Mouse (Mus musculus): ENCODE measurements at regions not wholly inside any gene's neighbourhood (a gene's known extent, or its start where the extent isn't known, plus 50 kb on each side); places are given as distances from the start of the nearest gene placed in this dataset.
A peak's percentile ranks its signal among the peaks of the same experiment; 100 is the strongest.

GRCm38 (mm10) chr4:142500541-142500940, 261.3 kb upstream of the Kazn start:
- TF ChIP-seq CTCF (IDR thresholded peaks at IDR 0.05) = no peak
- no peak overlapping the region for H3K27ac ChIP-seq
- intact Hi-C loops (cut with DNase I) = no loop called here
- H3K4me3 ChIP-seq = no peak overlapping the region
- no peak for DNase-seq (ENCODE audit: extremely low spot score in 1 of 2, low spot score in 2 of 2)

DNA sequence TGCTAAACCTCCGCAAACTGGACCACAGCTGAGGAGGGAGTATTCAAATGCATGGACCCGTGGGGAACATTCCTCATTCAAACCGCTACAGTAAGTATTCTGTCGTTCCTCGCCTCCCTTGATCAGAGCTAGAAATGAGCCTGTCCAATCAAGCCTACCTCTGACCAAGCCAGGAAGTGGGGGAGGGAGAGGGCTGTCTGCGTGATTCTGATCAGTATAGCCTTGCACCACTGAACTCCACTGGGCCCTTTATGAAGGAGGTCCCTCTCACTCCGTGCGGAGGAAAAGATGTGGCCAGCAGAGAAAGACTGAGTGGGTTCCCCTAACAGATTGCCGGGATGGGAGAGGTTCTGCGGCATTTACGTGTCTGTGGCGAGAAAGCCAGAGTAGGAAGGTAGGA, 257.4 kb upstream of the Kazn start:
- no peak overlapping the region for H3K4me3 ChIP-seq
- H3K27ac ChIP-seq = no peak overlapping the region
- no peak for TF ChIP-seq CTCF (IDR thresholded peaks at IDR 0.05)
- intact Hi-C loops (cut with DNase I) = no loop called here
- no peak for DNase-seq (ENCODE audit: extremely low spot score in 1 of 2, low spot score in 2 of 2)

DNA sequence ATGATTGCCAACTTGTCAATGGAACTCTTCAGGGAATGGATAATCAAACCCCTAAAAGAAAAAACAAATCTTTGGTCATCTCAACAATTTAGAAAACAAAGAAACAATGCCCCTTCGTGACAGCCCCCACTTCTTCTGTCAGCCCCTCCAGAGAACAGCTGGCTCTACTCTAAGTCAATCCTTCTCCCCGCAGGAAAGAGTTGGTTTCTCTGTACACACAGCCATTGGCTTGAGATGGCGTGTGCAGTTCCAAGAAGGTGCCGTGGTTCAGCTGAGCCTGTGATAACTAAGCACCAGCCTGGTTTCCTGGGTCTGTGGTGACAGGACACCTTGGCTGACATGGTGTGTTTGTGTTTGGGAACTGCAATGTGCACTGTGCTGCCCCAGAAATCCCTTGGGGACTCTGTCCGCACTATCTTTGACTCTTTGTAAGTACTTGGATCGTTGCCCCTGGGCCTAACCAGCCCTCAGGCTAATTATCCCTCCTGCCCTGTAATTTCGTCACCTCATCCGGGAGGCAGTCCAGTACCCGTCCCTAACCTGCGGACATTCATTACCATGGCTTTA, 253.8 kb upstream of the Kazn start:
- no peak for TF ChIP-seq CTCF (IDR thresholded peaks at IDR 0.05)
- no peak for DNase-seq (ENCODE audit: extremely low spot score in 1 of 2, low spot score in 2 of 2)
- no peak overlapping the region for H3K4me3 ChIP-seq
- no peak overlapping the region for H3K27ac ChIP-seq
- intact Hi-C loops (cut with DNase I) = no loop called here

GRCm38 (mm10) chr4:142485784-142486423, 246.7 kb upstream of the Kazn start:
- TF ChIP-seq CTCF (IDR thresholded peaks at IDR 0.05) = no peak
- Histone ChIP-seq H3K4me3 (no peak overlapping the region), H3K27ac (no peak overlapping the region)
- intact Hi-C loops (cut with DNase I) = no loop called here
- DNase-seq (ENCODE audit: extremely low spot score in 1 of 2, low spot score in 2 of 2) = no peak

DNA sequence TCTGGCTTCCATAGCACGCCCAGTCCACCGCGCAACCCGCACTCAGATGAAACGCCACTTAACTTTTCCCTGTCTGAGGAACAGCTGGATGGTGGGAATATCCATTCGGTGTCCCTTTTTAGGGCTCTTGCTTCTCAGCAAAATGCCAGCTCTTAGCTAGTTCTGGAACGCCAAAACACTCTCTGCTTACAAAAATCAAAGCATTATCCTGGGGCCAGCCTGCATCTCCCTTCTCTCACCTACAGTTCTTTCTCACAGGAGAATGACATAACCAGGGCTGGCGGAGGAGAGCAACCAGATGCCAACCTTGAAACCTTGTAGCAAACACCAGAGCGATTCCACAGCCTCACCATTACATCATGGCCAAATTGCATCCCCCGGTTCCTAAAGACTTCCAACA, 236.4 kb upstream of the Kazn start:
- TF ChIP-seq CTCF (IDR thresholded peaks at IDR 0.05) = no peak
- intact Hi-C loops (cut with DNase I) = loop anchor here (10.0 kb wide), 2 partner anchors 81 to 409 kb away; no protein-coding TSS in a partner anchor
- Histone ChIP-seq H3K4me3 (peak overlapping the region; percentile 43), H3K27ac (0 out of 2 replicates have a peak overlapping the region, but pooled peaks have one; percentile 40)
- peak in 1 of 2 experiments; percentile 21 for DNase-seq (ENCODE audit: extremely low spot score in 1 of 2, low spot score in 2 of 2)

- H3K4me3 ChIP-seq = peak overlapping the region; percentile 4; the same call in 1 of the 2 replicates
- TF ChIP-seq CTCF (IDR thresholded peaks at IDR 0.05) = no peak
- DNase-seq (ENCODE audit: extremely low spot score in 1 of 2, low spot score in 2 of 2) = no peak
- intact Hi-C loops (cut with DNase I) = loop anchor here (10.0 kb wide), 2 partner anchors 80 to 410 kb away; no protein-coding TSS in a partner anchor
- no peak overlapping the region for H3K27ac ChIP-seq
Observed at GRCm38 (mm10) chr4:142474626-142475025, 235.4 kb upstream of the Kazn start.

DNA sequence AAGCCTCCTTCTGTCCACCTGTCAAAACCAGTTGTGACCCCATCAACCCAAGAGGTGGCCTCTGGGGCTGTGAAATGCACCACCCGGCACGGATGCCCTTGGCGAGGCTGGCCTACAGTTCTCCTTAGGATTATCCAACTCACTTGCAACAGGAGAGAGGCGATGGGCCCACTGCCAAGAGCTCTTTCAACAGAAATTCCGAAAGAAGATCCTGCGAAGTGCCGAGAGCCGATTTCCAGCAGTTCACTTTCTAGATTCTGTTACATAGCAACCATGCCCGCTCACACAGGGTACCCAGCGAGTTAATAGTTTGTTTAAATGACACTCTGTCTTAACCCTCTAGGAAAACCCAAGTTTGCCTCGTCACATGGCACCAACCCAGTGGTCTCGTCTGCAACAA, 234.8 kb upstream of the Kazn start:
- TF ChIP-seq CTCF (IDR thresholded peaks at IDR 0.05) = no peak
- intact Hi-C loops (cut with DNase I) = loop anchor here (10.0 kb wide), 2 partner anchors 79 to 411 kb away; no protein-coding TSS in a partner anchor
- Histone ChIP-seq H3K27ac (no peak overlapping the region), H3K4me3 (peak overlapping the region; percentile 4; the same call in 1 of the 2 replicates)
- DNase-seq (ENCODE audit: extremely low spot score in 1 of 2, low spot score in 2 of 2) = peak; percentile 62 to 65

GRCm38 (mm10) chr4:142473284-142473683, 234.1 kb upstream of the Kazn start:
- intact Hi-C loops (cut with DNase I) = loop anchor here (10.0 kb wide), 2 partner anchors 78 to 412 kb away; no protein-coding TSS in a partner anchor
- no peak for DNase-seq (ENCODE audit: extremely low spot score in 1 of 2, low spot score in 2 of 2)
- H3K4me3 ChIP-seq = no peak overlapping the region
- H3K27ac ChIP-seq = no peak overlapping the region
- TF ChIP-seq CTCF (IDR thresholded peaks at IDR 0.05) = no peak

GRCm38 (mm10) chr4:142472332-142472731, 233.1 kb upstream of the Kazn start:
- Histone ChIP-seq H3K27ac (no peak overlapping the region), H3K4me3 (no peak overlapping the region)
- no peak for DNase-seq (ENCODE audit: extremely low spot score in 1 of 2, low spot score in 2 of 2)
- no peak for TF ChIP-seq CTCF (IDR thresholded peaks at IDR 0.05)
- intact Hi-C loops (cut with DNase I) = loop anchor here (10.0 kb wide), 2 partner anchors 78 to 412 kb away; no protein-coding TSS in a partner anchor

GRCm38 (mm10) chr4:142470784-142471183, 231.6 kb upstream of the Kazn start:
- Histone ChIP-seq H3K4me3 (no peak overlapping the region), H3K27ac (no peak overlapping the region)
- DNase-seq (ENCODE audit: extremely low spot score in 1 of 2, low spot score in 2 of 2) = peak; percentile 39
- TF ChIP-seq CTCF (IDR thresholded peaks at IDR 0.05) = no peak
- intact Hi-C loops (cut with DNase I) = loop anchor here (10.0 kb wide), 2 partner anchors 76 to 414 kb away; no protein-coding TSS in a partner anchor

- intact Hi-C loops (cut with DNase I) = no loop called here
- Histone ChIP-seq H3K27ac (no peak overlapping the region), H3K4me3 (no peak overlapping the region)
- DNase-seq (ENCODE audit: extremely low spot score in 1 of 2, low spot score in 2 of 2) = no peak
- no peak for TF ChIP-seq CTCF (IDR thresholded peaks at IDR 0.05)
Observed at GRCm38 (mm10) chr4:142467920-142468319, 228.7 kb upstream of the Kazn start.

- no peak overlapping the region for H3K27ac ChIP-seq
- no peak overlapping the region for H3K4me3 ChIP-seq
- intact Hi-C loops (cut with DNase I) = no loop called here
- DNase-seq (ENCODE audit: extremely low spot score in 1 of 2, low spot score in 2 of 2) = no peak
- TF ChIP-seq CTCF (IDR thresholded peaks at IDR 0.05) = no peak
Observed at GRCm38 (mm10) chr4:142465226-142465625, 226.0 kb upstream of the Kazn start.

Data from left cerebral cortex, adult 2 months (tissue).